Mouse (Mus musculus): ENCODE data around the gene Smc3. TPM values are rescaled to one million over a fixed set of nuclear protein-coding genes. Genes with fewer than 3 reads are reported as not detected.

Gene Smc3
- 10 to 100 TPM; 13.1 to 14.2 TPM for total RNA-seq (2021)
- long read RNA-seq, experiment 1, full-length matches to known transcripts = 8 of 11 reads
- long read RNA-seq, experiment 1, partial matches to known transcripts = 3 of 11 reads
- long read RNA-seq, experiment 1, other reads (novel, unspliced or antisense) = 0 of 11 reads
- long read RNA-seq, experiment 2, full-length matches to known transcripts = 5 of 10 reads
- long read RNA-seq, experiment 2, partial matches to known transcripts = 5 of 10 reads
- long read RNA-seq, experiment 2, other reads (novel, unspliced or antisense) = 0 of 10 reads

GRCm38 (mm10) chr19:53599757-53600539 is at the start of gene Smc3:
Smc3 (plus strand) TSS chr19:53600398.
- intact Hi-C loops (cut with DNase I) = loop anchor here (2.0 to 10.0 kb wide), 2 partner anchors 37 to 325 kb away; no protein-coding TSS in a partner anchor
- DNase-seq = peak; percentile 99

DNA sequence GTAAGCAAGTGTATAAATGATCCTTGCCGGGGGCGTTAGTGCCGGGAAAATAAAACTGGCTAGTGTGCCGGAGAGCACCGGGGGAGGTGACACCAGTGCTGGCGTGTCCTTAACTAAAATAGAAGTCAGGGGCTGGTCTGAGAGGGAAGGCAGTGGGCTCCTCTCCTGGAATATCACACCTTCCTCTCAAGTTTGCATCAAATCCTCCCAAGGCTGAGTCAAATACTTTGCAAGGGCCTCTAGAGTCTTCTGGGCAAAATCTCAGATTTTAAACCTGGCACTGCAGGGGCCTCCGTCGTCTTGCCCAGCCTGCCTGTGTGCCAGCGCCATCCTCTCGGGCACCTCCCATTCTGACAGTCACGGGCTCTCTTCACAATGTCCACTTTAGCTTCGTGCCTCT is 49.2 kb upstream of the Smc3 start:
- no peak for DNase-seq
- intact Hi-C loops (cut with DNase I) = no loop called here

DNA sequence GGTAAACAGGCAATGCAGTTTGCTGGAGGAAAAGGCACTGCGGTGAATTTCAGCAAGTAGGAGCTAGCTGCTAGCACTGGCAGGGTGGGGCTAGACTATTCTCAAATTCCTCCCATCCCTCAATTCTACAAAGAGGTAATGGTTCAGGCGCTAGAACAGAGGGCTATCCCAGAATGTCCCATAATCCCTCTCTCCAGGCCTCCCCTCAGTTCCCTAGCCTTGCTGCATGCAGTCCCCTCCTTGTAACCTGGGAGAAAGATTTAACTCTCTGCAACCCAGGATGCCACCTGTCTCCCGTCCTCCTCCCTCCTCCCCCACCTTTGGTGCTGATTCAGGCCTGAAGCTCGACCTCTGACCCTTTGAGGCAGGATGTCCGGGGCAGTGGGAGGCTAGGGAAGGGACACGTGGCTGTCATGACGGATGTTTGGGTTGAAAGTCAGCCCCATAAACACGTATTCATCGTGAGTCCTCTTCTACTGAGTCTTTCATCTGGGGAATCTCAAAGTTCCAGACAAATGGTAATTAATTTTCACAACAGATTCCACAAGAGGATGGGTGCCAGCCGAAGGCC is 47.9 kb upstream of the Smc3 start:
- intact Hi-C loops (cut with DNase I) = no loop called here
- DNase-seq = no peak

DNA sequence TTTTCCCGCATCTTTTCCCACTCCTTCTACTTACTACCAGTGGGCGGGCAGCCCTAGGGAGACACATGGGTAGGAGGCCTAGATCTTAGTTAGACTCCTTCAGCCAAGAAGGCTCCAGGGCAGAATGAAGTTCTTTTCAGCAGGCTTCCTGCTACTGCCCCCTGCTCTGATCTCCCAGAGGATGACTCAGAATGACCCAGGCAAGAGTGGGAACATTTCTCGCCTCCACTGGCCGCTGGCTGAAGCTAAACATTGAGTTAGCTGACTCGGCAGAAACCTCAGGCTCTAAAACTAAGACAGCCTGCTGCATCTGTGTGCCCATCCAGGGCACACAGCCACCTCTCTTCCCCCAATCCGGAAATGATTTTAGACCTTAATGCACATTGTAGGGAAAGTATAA is 47.4 kb upstream of the Smc3 start:
- no peak for DNase-seq
- intact Hi-C loops (cut with DNase I) = no loop called here

GRCm38 (mm10) chr19:53554402-53554801 is 45.8 kb upstream of the Smc3 start:
- intact Hi-C loops (cut with DNase I) = no loop called here
- DNase-seq = no peak

- intact Hi-C loops (cut with DNase I) = no loop called here
- DNase-seq = no peak
Measured at GRCm38 (mm10) chr19:53554981-53555616, 45.1 kb upstream of the Smc3 start.

GRCm38 (mm10) chr19:53556841-53557240 is 43.4 kb upstream of the Smc3 start:
- DNase-seq = no peak
- intact Hi-C loops (cut with DNase I) = no loop called here

DNA sequence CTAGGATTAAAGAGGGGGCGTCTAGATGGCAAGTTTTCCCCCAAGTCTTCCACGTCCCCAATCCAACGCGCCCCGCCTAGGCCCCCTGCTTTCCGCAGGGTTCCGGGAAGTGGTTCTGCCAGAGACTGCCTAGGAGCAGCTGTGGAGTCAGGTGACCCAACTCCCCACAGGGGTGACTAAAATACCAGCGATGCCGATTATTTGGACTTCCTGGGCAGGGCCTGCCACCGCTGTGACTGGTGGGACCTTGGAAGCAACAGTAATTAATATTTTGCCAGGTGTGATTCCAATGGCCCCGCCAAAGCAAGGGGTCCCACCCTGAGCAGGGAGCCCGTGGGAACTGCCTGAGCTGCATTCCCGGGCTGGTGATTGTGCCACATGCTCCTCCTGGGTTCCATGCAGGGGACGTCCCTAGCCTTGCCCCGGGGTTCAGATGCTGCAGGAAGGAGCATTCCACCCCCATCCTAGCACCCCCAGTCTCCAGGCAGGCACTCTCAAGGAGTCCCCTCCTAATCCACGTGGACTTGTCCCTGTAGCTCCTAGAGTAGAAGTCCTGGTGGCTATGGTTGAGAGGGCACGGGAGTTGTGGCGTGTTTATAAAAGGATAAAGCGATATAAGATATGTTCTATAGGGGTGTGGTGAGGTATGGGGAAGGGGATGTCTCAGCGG is 42.8 kb upstream of the Smc3 start:
- intact Hi-C loops (cut with DNase I) = no loop called here
- DNase-seq = no peak

- intact Hi-C loops (cut with DNase I) = no loop called here
- no peak for DNase-seq
Measured at GRCm38 (mm10) chr19:53560436-53560835, 39.8 kb upstream of the Smc3 start.

DNA sequence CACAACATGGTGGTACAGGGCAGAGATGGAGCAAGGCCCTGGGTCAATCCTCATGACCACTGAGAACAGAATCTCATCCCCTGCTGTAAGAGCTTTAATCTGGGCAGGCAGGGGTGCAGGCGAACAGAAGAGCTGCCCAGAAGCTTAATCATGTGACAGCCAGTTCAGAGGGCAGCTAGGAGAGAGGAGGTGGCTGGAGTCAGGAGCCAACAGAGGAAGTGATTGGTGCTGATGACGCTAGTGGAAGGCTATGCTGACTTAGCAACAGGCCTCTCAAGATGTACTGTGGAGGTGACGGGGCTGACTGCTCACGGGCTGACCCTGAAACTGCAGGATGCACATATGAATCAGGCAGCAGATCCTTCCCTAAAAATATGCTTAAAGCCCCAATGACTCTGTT is 36.0 kb upstream of the Smc3 start:
- DNase-seq = no peak
- intact Hi-C loops (cut with DNase I) = no loop called here

GRCm38 (mm10) chr19:53565565-53566277 is 34.5 kb upstream of the Smc3 start:
- DNase-seq = no peak
- intact Hi-C loops (cut with DNase I) = no loop called here

GRCm38 (mm10) chr19:53567864-53568263 is 32.3 kb upstream of the Smc3 start:
- intact Hi-C loops (cut with DNase I) = no loop called here
- DNase-seq = no peak

DNA sequence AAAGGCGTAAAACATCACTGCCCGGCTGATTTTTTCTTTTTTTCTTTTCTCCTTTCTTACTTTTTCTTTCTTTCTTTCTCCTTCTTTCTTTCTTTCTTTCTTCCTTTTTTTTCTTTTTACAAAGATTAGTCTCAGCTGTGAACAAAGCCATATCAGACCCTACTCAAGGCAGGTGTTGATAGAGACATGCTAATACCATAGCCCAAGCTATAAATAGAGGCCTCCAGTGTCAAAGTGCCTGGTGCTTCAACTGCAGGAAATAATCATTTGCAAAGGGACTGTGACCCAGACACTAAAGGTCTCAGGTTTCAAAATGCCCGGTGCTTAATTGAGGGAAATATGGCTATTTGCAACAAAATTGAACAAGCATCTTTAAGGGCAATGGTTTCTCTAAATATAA is 31.6 kb upstream of the Smc3 start:
- no peak for DNase-seq
- intact Hi-C loops (cut with DNase I) = no loop called here

DNA sequence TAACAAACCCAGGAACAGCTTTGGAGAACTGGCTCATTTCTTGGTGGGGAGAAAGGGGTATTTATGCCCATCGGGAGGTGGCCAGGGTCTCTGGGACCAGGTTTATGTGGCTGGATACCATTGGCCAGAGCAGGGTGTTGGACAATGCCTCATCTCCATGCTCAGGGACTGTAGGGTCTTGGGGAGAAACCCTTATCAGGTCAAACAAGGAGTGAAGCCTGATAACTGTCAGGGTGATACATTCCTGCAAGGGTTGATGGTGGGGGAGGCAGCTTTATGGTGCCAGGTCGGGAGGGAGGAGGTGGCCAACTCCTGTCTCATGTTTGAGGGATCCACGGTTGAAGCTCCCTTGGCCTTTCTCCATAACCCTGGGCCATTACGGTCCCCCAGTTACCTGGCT is 29.1 kb upstream of the Smc3 start:
- intact Hi-C loops (cut with DNase I) = no loop called here

GRCm38 (mm10) chr19:53571501-53572428 is 28.4 kb upstream of the Smc3 start:
- intact Hi-C loops (cut with DNase I) = no loop called here
- no peak for DNase-seq

More for the DNA sequence above, 29.1 kb upstream of the Smc3 start:
- DNase-seq = no peak

- DNase-seq = no peak
- intact Hi-C loops (cut with DNase I) = no loop called here
Measured at GRCm38 (mm10) chr19:53572607-53573006, 27.6 kb upstream of the Smc3 start.

DNA sequence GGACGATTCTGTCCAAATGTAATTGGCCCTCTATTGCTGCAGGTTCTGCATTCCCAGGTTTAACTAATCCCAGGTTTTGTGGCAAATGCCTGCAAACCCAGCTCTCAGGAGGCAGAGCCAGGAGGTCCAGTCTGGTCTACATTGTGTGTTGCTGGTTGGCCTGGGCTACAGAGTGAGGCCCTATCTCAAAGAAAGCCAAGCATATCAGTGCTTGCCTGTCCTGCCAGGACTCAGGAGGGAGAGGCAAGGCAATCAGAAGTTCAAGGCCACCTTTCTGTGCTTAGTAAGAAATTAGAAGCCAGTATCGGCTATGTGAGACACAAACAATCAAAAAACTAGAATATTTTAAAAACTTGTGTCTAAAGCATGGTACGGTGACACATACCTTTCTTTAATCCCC is 27.0 kb upstream of the Smc3 start:
- intact Hi-C loops (cut with DNase I) = no loop called here
- DNase-seq = no peak

- intact Hi-C loops (cut with DNase I) = no loop called here
Measured at GRCm38 (mm10) chr19:53574131-53574530, 26.1 kb upstream of the Smc3 start.

DNA sequence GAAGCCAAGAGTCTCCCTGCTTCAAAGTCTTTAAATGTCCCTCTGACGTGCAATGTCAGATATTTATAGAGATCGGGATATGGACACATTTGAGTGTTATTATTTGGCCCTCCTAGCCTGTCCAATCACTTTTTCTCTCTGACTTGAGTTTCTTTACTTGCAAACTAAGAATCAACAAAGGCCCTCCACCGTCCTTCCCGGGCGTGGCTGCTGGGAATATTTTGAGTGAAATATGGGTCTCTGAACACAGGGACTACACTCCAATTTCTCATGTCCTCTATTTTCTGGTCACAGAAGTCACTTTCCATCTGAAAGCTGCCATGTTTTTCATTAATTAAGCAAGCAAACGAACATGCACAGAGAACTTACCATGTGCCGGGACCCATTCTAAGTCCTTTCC is 25.7 kb upstream of the Smc3 start:
- intact Hi-C loops (cut with DNase I) = no loop called here
- no peak for DNase-seq

More at GRCm38 (mm10) chr19:53574131-53574530, 26.1 kb upstream of the Smc3 start:
- DNase-seq = no peak

Measured in gastrocnemius, postnatal 36 days (tissue).